Mouse (Mus musculus) 3134 (cell line): ENCODE measurements around the gene Gm17617.

Source experiments
- DNase-seq: peaks from one replicate; pipeline ENCODE4 v3.0.0-alpha.2; 2011; ENCODE audit warnings: low spot score; ENCODE audit not compliant: insufficient read length; ENCODE audit errors: extremely low read depth

The Gm17617 gene

GRCm38 (mm10) chr13:55133448-55133847 lies at the start of gene Gm17617:
Gene Gm17617, minus strand, starts transcription at chr13:55133548.
- DNase-seq: no peak

- DNase-seq: no peak
Observed at GRCm38 (mm10) chr13:55182173-55182894, 49.0 kb upstream of the Gm17617 start.

GRCm38 (mm10) chr13:55181786-55182172 lies 48.4 kb upstream of the Gm17617 start:
- no peak for DNase-seq

- no peak for DNase-seq
Observed at GRCm38 (mm10) chr13:55179591-55179990, 46.2 kb upstream of the Gm17617 start.

- DNase-seq: peak; percentile 32
Observed at GRCm38 (mm10) chr13:55178556-55178955, 45.2 kb upstream of the Gm17617 start.

- no peak for DNase-seq
Observed at GRCm38 (mm10) chr13:55177903-55178496, 44.7 kb upstream of the Gm17617 start.

- no peak for DNase-seq
Observed at GRCm38 (mm10) chr13:55176265-55176664, 42.9 kb upstream of the Gm17617 start.

- no peak for DNase-seq
Observed at GRCm38 (mm10) chr13:55174347-55174746, 41.0 kb upstream of the Gm17617 start.

GRCm38 (mm10) chr13:55172336-55172770 lies 39.0 kb upstream of the Gm17617 start:
- no peak for DNase-seq

- DNase-seq: no peak
Observed at GRCm38 (mm10) chr13:55171517-55172335, 38.4 kb upstream of the Gm17617 start.

GRCm38 (mm10) chr13:55168958-55169369 lies 35.6 kb upstream of the Gm17617 start:
- DNase-seq: no peak

- DNase-seq: no peak
Observed at GRCm38 (mm10) chr13:55168255-55168654, 34.9 kb upstream of the Gm17617 start.

GRCm38 (mm10) chr13:55167798-55168197 lies 34.5 kb upstream of the Gm17617 start:
- DNase-seq: no peak

- DNase-seq: no peak
Observed at GRCm38 (mm10) chr13:55166806-55167725, 33.7 kb upstream of the Gm17617 start.

- no peak for DNase-seq
Observed at GRCm38 (mm10) chr13:55165831-55166339, 32.5 kb upstream of the Gm17617 start.

- DNase-seq: no peak
Observed at GRCm38 (mm10) chr13:55163553-55163952, 30.2 kb upstream of the Gm17617 start.

GRCm38 (mm10) chr13:55162365-55162764 lies 29.0 kb upstream of the Gm17617 start:
- DNase-seq: no peak

GRCm38 (mm10) chr13:55153951-55154350 lies 20.6 kb upstream of the Gm17617 start:
- DNase-seq: no peak

- DNase-seq: no peak
Observed at GRCm38 (mm10) chr13:55152621-55153415, 19.5 kb upstream of the Gm17617 start, which contains the start of gene Fgfr4. Gene Fgfr4, plus strand, starts transcription at chr13:55152640.
